Mouse (Mus musculus) cerebellum, adult 2 months (tissue): ENCODE measurements at regions not wholly inside any gene's neighbourhood (a gene's known extent, or its start where the extent isn't known, plus 50 kb on each side); places are given as distances from the start of the nearest gene placed in this dataset.

ENCODE experiments used
- CTCF ChIP-seq: fragments of 200-500 bp; IDR thresholded peaks from 2 replicates; pipeline ENCODE4 v1.5.1; 2011; ENCODE audit warnings: low read depth, mild to moderate bottlenecking, control low read depth, low read length, moderate library complexity, borderline replicate concordance; ENCODE audit not compliant: insufficient read depth
- POLR2A ChIP-seq: fragments of 200-500 bp; IDR thresholded peaks from 2 replicates; pipeline ENCODE4 v1.6.1; 2011; ENCODE audit warnings: low read length, control low read depth, borderline replicate concordance; ENCODE audit not compliant: insufficient read depth

GRCm38 (mm10) chr17:10054375-10054774 lies 265.3 kb downstream of the Qk start:
- no peak for TF ChIP-seq POLR2A
- no peak for TF ChIP-seq CTCF
